Mouse (Mus musculus): ENCODE measurements at regions not wholly inside any gene's neighbourhood (a gene's known extent, or its start where the extent isn't known, plus 50 kb on each side); places are given as distances from the start of the nearest gene placed in this dataset.
A peak's percentile ranks its signal among the peaks of the same experiment; 100 is the strongest.

DNA sequence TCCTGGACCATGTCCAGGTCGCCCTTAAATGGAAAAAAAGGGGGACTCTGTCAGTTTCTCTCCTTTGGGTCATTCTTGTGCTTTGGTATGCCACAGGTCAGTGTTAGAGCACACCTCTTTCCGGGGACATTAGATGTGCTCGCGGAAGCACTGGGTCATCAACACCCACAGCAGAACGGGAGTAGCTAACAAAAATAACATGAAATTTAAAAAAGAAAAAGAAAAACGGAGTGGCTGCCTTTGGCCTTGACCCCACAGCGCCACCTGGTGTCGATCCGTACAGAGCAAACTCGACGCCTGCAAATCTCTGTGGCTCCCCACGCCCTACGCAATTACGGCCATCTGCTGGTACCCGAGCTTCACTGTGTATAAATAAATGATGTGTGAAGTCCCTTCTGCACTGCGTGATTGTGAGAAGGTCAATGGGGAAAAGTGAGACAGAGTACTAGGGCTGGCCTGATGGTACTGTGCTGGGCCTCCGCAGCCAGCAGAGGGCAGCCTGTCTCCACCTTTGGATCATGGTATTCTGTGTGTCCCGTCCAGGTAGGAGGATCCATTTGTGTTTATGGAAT lies 99.0 kb upstream of the Slc7a12 start:
- DNase-seq: peak; percentile 5 to 10

DNA sequence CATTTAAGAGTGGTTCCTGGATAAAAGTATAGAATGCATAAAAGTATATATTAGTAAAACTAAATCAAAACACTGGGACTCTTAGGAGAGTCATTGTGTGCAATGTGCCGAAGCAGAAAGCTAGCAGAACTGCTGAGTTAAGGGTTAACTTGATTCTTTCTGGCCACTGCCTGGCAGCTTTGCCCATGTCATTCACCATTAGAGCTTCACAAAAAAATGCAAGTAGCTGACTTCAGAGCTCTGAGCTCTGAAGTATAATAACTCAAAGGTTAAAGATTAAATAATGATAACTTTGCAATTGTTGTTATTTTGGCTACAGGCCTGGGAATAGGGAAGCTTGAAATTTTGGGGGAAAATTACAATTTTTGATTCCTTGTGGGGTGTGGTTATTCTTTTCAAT lies 89.8 kb upstream of the Slc7a12 start:
- no peak for DNase-seq

DNA sequence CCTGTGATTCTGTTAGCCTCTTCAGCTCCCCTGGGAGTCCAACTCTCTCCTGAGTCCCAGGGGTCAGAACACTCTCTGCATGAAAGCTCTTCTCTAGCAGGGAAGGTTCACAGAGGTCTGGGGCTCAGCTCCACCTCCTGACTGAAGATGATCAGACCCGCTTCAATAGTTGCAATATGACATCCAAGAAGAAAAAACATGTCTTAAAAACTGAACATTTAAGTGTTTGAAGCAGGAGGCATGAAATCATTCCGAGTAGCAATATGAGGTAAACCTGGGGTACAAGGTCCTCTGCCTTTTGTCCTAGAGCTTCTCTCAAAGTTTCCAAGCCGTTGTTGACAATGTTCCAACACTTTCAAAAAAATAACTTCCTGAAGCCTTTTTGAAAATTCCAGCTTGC lies 81.8 kb upstream of the Slc7a12 start:
- DNase-seq: no peak

DNA sequence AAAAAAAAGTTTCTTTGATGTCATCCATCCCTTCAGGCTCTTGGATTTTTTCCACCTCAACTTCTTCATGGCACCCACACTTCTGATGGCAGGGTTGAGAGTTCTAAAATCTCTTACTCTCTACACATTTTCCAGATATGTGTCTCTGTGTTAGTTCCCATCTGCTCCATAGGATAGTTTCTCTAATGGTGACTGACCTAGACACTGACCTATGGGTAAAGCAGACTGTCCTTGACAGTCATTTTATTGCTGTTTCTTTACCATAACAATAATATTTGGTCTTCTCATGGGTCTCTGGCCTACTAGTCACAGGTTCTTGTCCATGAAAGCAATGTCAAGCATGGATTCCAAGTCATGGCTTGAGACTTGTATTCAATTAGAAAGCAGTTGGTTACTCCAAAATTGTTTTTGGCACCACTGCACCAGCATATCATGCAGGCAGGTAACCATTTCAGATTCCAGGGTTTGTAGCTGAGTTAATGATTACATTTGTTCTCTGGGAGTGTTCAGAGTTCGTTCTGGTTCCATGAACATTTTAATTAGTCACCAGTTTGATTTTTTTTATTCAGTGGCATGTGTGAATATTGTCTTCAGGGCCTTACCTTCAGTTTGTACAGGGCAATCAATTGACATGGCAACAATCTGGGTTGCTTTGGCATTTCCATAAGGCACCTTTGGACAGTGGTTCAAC lies 71.9 kb upstream of the Slc7a12 start:
- DNase-seq: no peak
